Mouse (Mus musculus) liver, embryonic 12.5 days (tissue): ENCODE results near the gene Rmi2. TPM values are rescaled to one million over a fixed set of nuclear protein-coding genes. Genes with fewer than 3 reads are reported as not detected.

Experiments
- ATAC-seq: fragments of 200-750 bp; cut with Nextera tagmentation; 2 replicates; pipeline ENCODE4 v1.8.0; 2017; ENCODE audit warnings: moderate number of reproducible peaks, mild to moderate bottlenecking, moderate library complexity
- H3K27ac ChIP-seq: fragments of 300-500 bp; sonication (generic); 2 replicates; pipeline ENCODE4 v1.5.1; 2016; ENCODE audit warnings: mild to moderate bottlenecking
- H3K27me3 ChIP-seq: fragments of 300-500 bp; sonication (generic); replicated peaks from 2 replicates; pipeline ENCODE4 v1.6.1; 2016; ENCODE audit warnings: mild to moderate bottlenecking, moderate library complexity
- H3K36me3 ChIP-seq: fragments of 300-500 bp; sonication (generic); 2 replicates; pipeline ENCODE4 v1.6.1; 2016; ENCODE audit warnings: mild to moderate bottlenecking, moderate library complexity
- H3K4me1 ChIP-seq: fragments of 300-500 bp; sonication (generic); 2 replicates; pipeline ENCODE4 v1.6.1; 2016
- H3K4me2 ChIP-seq: fragments of 300-500 bp; sonication (generic); 2 replicates; pipeline ENCODE4 v1.6.1; 2016; ENCODE audit warnings: mild to moderate bottlenecking, moderate library complexity
- H3K4me3 ChIP-seq: fragments of 300-500 bp; sonication (generic); 2 replicates; pipeline ENCODE4 v1.5.1; 2016; ENCODE audit warnings: mild to moderate bottlenecking, moderate library complexity
- H3K9ac ChIP-seq: fragments of 300-500 bp; sonication (generic); 2 replicates; pipeline ENCODE4 v1.6.1; 2016; ENCODE audit warnings: mild to moderate bottlenecking, moderate library complexity
- H3K9me3 ChIP-seq: fragments of 300-500 bp; sonication (generic); replicated peaks from 2 replicates; pipeline ENCODE4 v1.6.1; 2016; ENCODE audit warnings: mild to moderate bottlenecking, moderate library complexity
- WGBS: fragments of 180-500 bp; shearing (Covaris S2); methylation state at CpG from one replicate; pipeline ENCODE4 v1.1.7; 2016; ENCODE audit not compliant: insufficient replicate concordance; 5-methylcytosine and 5-hydroxymethylcytosine counted together
- polyA plus RNA-seq: library from polyadenylated mRNA; unstranded; fragments of >200 nt; fragmentation: Nextera tagmentation; extraction: Ambion mirVana; gene quantifications from 2 replicates; pipeline ENCODE4 v1.2.1, GENCODE M21; 2016

Gene Rmi2
- polyA plus RNA-seq, 1 experiment from 2014 or later, result 3.8 TPM

DNA sequence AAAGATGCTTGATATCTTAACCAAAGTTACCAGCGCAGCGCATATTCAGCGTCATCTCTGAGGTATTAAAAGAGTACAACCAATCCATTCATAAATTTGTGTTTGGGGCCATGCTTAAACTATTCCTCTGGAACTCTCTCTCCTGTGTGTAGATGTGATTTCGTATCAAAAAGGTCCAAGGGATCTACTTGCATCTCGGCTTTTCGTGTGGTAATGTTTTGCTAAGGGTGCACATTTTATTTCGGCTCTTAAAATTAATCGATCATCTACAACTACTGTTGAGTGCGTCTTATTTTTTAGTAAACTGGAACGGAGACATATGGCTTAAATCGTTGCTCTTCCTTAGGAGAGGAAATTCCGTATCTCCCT lies 333 bp upstream of the Rmi2 start:
- peaks cover 48% of the 10 kb centered on the region for H3K4me1 ChIP-seq
- peak overlapping the region; percentile 86 for H3K4me3 ChIP-seq
- H3K27ac ChIP-seq, result peak overlapping the region; percentile 91; the same call in 1 of the 2 replicates
- 9% methylated on average over 12 of the region's 12 CpGs for WGBS
- no peak for ATAC-seq
- H3K9me3 ChIP-seq, result no peaks in the 10 kb centered on the region
- peaks cover 2% of the 10 kb centered on the region; the same call in 1 of the 2 replicates for H3K36me3 ChIP-seq
- H3K9ac ChIP-seq, result peak overlapping the region; percentile 89
- H3K4me2 ChIP-seq, result peak overlapping the region; percentile 99
- no peaks in the 10 kb centered on the region; the same call in 1 of the 2 replicates for H3K27me3 ChIP-seq

DNA sequence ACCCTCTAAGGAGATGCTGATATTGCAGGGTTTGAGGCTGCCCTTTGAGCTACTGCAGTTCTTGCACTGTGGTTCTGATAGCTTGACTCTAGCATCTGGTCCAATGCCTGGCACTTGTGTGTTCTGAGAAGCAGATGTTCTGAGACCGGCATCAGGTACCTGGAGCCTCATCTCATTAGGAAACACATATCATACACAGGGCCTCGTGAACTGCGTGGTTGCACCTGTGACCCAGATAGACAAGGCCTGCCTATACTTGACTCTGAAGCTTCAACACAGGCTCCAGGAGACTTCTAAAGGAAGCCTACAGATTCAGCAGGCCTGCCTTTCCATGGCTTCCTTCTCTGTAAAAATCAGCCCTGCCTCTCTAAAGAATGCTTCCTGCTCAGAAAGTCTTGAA lies 1.5 kb downstream of the Rmi2 start:
- ATAC-seq, result no peak
- Histone ChIP-seq H3K4me2 (no peak overlapping the region), H3K4me3 (no peak overlapping the region), H3K9me3 (no peaks in the 10 kb centered on the region), H3K27ac (no peak overlapping the region), H3K36me3 (peaks cover 16% of the 10 kb centered on the region; the same call in 1 of the 2 replicates), H3K27me3 (no peaks in the 10 kb centered on the region; the same call in 1 of the 2 replicates), H3K4me1 (peaks cover 48% of the 10 kb centered on the region), H3K9ac (no peak overlapping the region)
- WGBS, result 82% methylated on average over 3 of the region's 3 CpGs

DNA sequence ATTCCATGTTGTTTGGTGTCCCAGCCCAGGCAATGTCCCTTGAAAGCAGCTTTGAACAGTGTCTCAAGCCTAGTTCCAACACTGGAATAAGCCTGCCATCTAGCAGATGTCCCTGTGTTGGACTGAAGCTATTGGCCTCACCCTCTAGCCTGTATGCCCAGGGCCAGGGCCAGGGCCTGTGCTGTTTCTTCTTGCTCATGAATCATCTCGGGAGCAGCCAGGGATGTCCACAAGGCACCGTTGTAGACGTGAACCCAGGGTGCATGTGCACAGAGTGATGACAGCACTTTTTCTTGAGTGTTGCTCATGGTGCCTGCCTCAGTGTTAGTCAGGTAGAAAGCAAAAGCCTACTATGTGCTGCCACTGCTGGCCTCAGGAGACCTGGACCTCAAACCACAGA lies 2.4 kb downstream of the Rmi2 start:
- peaks cover 48% of the 10 kb centered on the region for H3K4me1 ChIP-seq

DNA sequence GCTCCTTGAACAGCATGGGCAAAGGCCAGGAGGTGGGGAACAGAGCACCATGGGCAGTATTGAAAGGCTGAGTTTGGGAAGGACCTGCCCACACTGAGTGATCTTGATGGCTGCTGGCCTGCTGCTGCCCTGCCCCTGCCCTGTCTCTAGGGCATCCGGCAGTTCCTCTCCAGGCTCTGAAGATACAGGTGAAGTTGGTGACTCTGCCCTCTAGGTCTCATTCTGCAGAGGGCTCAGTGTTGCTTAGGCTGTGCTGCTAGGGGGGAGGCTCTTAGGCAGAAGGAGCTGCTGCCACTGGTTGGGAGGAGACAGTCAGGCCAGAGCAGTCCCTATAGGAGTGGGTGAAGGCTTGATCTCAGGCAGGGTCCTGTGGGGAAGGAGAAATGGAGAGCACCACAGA lies 3.0 kb downstream of the Rmi2 start:
- H3K4me3 ChIP-seq, result no peak overlapping the region
- no peak overlapping the region for H3K27ac ChIP-seq
- ATAC-seq, result no peak
- 83% methylated on average over 1 of the region's 1 CpGs for WGBS
- no peak overlapping the region for H3K4me2 ChIP-seq
- peaks cover 48% of the 10 kb centered on the region for H3K4me1 ChIP-seq
- H3K9me3 ChIP-seq, result no peaks in the 10 kb centered on the region
- no peak overlapping the region for H3K9ac ChIP-seq
- no peaks in the 10 kb centered on the region; the same call in 1 of the 2 replicates for H3K27me3 ChIP-seq
- peaks cover 16% of the 10 kb centered on the region; the same call in 1 of the 2 replicates for H3K36me3 ChIP-seq

More for the DNA sequence above, 2.4 kb downstream of the Rmi2 start:
- Histone ChIP-seq H3K27me3 (no peaks in the 10 kb centered on the region; the same call in 1 of the 2 replicates), H3K4me3 (no peak overlapping the region), H3K27ac (no peak overlapping the region), H3K9ac (no peak overlapping the region), H3K9me3 (no peaks in the 10 kb centered on the region), H3K36me3 (peaks cover 16% of the 10 kb centered on the region; the same call in 1 of the 2 replicates), H3K4me2 (no peak overlapping the region)
- ATAC-seq, result no peak
- 79% methylated on average over 3 of the region's 3 CpGs for WGBS

DNA sequence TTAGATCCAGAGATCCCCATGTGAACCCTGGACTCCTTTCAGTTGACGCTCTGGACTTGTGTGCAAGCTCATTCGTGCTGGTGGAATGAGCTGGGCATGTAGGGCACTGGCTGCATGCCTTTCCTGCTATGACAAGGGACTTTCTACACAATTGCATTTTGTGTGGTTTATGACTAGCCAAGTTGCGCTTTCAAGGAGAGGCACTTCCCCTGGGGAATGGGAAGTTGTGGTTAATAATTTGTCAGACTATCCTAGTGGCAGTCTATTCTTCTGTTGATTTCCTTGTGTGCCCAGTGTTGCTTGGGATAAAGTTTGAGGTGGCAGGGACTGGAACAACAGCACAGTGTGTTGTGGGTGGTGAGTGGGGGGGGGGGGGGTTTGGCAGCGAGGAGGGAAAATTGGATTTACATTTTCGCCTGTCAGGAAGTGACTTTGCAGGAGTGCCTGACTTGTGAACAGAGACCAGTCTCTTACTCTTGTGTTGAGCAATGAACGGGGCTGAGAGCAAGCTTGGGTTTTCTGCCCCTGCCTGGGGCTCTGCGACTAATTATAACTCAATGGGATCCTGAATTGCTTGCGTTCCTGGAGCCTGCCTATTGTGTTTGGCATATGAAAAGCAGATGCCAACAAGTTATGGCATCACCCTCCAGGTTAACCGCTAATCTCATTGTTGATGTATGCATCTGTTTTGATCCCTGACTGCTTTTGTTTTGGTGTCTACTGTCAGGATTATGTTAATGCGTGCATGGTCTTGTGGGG lies 3.8 kb downstream of the Rmi2 start:
- H3K4me3 ChIP-seq, result no peak overlapping the region
- H3K9ac ChIP-seq, result no peak overlapping the region
- no peaks in the 10 kb centered on the region for H3K9me3 ChIP-seq
- H3K27me3 ChIP-seq, result no peaks in the 10 kb centered on the region; the same call in 1 of the 2 replicates
- 40% methylated on average over 9 of the region's 10 CpGs for WGBS
- H3K4me1 ChIP-seq, result peaks cover 55% of the 10 kb centered on the region
- ATAC-seq, result no peak
- peak overlapping the region; percentile 19; the same call in 1 of the 2 replicates for H3K4me2 ChIP-seq
- peaks cover 16% of the 10 kb centered on the region; the same call in 1 of the 2 replicates for H3K36me3 ChIP-seq
- no peak overlapping the region for H3K27ac ChIP-seq

DNA sequence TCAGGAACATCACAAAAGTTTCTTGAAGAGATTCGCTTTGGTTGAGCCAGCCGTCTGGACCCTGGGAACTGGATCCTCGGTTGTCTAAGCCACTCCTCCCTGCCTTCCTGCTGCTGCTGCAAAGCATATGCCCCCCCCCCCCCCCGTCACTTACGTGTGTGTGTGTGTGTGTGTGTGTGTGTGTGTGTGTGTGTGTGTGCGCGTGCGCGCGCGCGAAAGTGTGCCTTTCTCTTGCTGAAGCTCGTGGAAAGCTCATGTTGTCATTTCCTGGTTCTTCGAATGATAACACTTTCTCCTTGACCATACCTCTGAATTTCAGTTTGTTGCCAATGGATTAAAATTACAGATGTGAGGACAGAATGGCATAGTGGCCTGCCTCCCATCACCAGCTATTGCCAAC lies 5.2 kb downstream of the Rmi2 start:
- H3K4me1 ChIP-seq, result peaks cover 55% of the 10 kb centered on the region
- no peak overlapping the region for H3K9ac ChIP-seq
- H3K9me3 ChIP-seq, result no peaks in the 10 kb centered on the region
- peaks cover 16% of the 10 kb centered on the region; the same call in 1 of the 2 replicates for H3K36me3 ChIP-seq
- H3K27ac ChIP-seq, result no peak overlapping the region
- no peak for ATAC-seq
- no peak overlapping the region for H3K4me2 ChIP-seq
- peaks cover 6% of the 10 kb centered on the region; the same call in 1 of the 2 replicates for H3K27me3 ChIP-seq
- H3K4me3 ChIP-seq, result no peak overlapping the region
- whole genome bisulfite sequencing, result 82% methylated on average over 12 of the region's 14 CpGs

DNA sequence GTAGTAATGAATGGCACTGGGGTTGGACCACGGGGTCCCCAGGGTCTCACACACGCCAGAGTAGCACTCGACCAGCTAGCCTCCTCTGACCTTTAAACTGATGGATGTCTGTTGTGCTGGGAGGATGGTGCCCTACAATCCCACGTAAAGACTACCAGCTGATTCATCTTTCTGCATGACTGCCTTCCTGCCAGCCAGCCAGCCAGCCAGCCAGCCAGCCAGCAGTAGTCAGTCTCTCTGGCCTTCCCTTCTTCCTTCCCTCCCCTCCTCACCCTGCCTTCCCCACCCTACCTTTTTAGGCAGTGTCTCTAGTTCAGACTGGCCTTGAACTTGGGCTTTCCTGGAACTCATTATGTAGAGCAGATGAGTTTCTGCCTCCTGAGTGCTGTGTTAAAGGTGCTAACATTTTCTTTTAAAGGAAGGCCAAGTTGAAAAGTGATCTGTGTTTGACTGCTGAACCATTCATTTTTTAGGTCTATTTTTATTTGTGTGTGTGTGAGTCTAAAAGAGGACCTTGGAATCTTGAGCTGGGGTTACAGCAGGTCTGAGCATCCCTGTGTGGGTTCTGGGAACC lies 7.5 kb downstream of the Rmi2 start:
- Histone ChIP-seq H3K36me3 (peaks cover 16% of the 10 kb centered on the region; the same call in 1 of the 2 replicates), H3K27me3 (peaks cover 16% of the 10 kb centered on the region), H3K4me2 (no peak overlapping the region), H3K9ac (no peak overlapping the region), H3K4me3 (no peak overlapping the region), H3K9me3 (no peaks in the 10 kb centered on the region), H3K4me1 (peaks cover 35% of the 10 kb centered on the region), H3K27ac (no peak overlapping the region)
- no peak for ATAC-seq
- 69% methylated on average over 4 of the region's 4 CpGs for WGBS

DNA sequence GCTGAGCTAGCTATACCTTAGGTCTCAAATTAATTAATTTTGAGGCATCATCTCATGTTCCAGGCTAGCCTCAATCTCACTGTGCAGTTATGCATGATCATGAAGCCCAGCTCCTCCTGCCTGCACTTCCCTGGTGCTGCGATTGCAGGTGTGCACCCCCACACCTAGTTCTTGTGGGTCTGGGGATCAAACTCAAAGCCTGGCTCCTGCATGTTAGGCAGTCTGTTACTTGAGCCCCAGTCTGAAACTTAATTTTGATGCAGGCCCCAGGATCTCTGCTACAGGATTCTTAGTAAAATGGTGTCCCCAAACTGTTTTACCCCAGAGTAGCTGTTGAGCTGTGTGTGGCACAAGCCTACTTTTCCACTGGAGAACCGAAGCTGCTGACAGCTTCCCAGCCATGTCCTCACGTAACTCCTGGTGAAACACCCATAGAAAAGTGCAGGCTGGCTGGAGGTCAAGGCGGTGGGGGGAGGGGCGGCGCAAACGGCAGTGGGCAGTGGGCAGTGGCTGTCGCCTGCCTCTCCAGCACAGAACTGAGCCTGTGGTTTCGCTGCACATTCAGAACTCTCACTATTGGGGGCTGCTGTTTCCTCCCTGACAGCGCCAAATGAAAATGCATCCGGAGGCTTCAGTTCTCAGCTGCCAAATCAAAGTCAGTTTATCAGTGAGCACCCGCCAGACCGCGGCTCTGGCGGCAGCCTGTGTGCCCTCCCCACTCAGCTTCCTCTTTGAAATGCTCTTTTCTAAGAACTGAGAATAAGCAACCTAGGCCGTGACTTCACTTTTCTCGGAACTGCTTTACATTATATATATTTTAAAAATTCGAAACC lies 8.8 kb downstream of the Rmi2 start:
- Histone ChIP-seq H3K4me3 (peak overlapping the region; percentile 5; the same call in 1 of the 2 replicates), H3K9me3 (no peaks in the 10 kb centered on the region), H3K36me3 (peaks cover 16% of the 10 kb centered on the region; the same call in 1 of the 2 replicates), H3K27ac (no peak overlapping the region), H3K27me3 (peaks cover 16% of the 10 kb centered on the region), H3K4me2 (peak overlapping the region; percentile 49), H3K9ac (no peak overlapping the region), H3K4me1 (peaks cover 22% of the 10 kb centered on the region)
- 6% methylated on average over 18 of the region's 18 CpGs for WGBS
- no peak for ATAC-seq

DNA sequence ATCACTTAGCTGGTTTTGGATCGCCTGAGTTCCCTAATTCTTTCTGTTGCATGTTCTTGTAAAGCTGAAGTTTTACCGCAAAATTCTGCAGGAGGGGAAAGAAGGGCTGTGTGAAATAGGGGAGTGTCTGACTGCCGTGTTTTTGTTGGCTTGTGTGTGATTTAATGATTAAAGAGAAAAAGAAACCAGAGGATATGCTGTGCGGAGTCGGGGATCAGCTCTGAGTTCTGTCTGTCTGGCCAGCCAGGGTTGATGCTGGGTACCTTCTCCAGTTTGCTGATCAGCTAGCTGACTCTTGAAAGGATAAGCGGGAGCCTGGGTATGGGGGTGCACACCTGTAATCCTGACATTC lies 9.4 kb downstream of the Rmi2 start:
- H3K4me1 ChIP-seq, result peaks cover 17% of the 10 kb centered on the region
- H3K36me3 ChIP-seq, result peaks cover 16% of the 10 kb centered on the region; the same call in 1 of the 2 replicates
- no peak overlapping the region for H3K9ac ChIP-seq
- WGBS, result 27% methylated on average over 6 of the region's 6 CpGs
- H3K9me3 ChIP-seq, result no peaks in the 10 kb centered on the region
- H3K27me3 ChIP-seq, result peaks cover 16% of the 10 kb centered on the region
- H3K27ac ChIP-seq, result no peak overlapping the region
- no peak for ATAC-seq
- H3K4me2 ChIP-seq, result peak overlapping the region; percentile 49
- H3K4me3 ChIP-seq, result no peak overlapping the region

DNA sequence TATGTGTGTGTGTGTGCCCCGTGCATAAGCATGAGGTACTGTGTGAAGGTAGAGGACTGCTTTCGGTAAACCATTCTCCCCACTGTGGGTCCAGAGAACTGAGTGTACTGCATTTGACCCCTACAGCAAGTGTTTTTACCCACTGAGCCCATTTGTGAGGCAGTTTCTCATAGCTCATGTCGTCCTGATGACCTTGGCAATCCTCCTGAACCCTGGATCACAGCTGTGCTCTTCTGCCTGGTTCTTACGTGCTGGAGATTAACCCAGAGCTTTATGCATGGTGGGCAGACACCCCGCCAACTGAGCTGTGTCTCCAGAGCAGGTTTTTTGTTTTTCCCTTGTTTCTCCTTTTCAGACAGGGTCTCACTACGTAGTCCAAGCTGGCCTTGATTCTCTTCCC lies 11.1 kb downstream of the Rmi2 start:
- no peak overlapping the region for H3K4me2 ChIP-seq
- H3K36me3 ChIP-seq, result 0 out of 2 replicates have a peak, but pooled peaks cover 3% of the 10 kb centered on the region
- H3K27ac ChIP-seq, result no peak overlapping the region
- 76% methylated on average over 6 of the region's 6 CpGs for WGBS
- no peak overlapping the region for H3K4me3 ChIP-seq
- ATAC-seq, result no peak
- no peaks in the 10 kb centered on the region for H3K9me3 ChIP-seq
- peaks cover 17% of the 10 kb centered on the region for H3K4me1 ChIP-seq
- H3K9ac ChIP-seq, result no peak overlapping the region
- peaks cover 16% of the 10 kb centered on the region for H3K27me3 ChIP-seq

DNA sequence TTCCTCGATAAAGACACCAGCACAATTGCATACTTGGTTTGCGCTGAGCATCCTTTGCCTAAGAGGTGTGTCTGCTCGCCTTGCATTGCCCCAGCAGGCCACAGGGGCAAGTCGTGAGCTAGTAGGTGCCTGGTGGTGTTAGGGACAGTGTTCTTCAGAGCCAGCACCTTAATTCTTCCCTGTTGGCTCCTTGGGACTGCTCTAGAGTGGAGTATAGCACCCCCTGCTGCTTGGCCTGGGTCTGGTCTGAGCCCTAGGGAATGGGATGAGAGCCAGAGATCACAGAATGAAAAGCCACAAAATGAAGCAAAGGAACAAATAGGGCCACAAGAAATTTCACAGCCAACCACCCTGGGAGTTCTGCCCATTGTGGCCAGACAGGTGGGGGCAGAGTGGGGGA lies 11.6 kb downstream of the Rmi2 start:
- Histone ChIP-seq H3K36me3 (no peaks in the 10 kb centered on the region), H3K4me2 (no peak overlapping the region), H3K27me3 (peaks cover 16% of the 10 kb centered on the region), H3K27ac (no peak overlapping the region), H3K4me3 (no peak overlapping the region), H3K9ac (no peak overlapping the region), H3K4me1 (peaks cover 17% of the 10 kb centered on the region), H3K9me3 (no peaks in the 10 kb centered on the region)
- peak; percentile 62; the same call in 1 of the 2 replicates for ATAC-seq
- 43% methylated on average over 4 of the region's 4 CpGs for WGBS
